Mouse (Mus musculus): Measurements from ENCODE around the gene Fam53b.
A peak's percentile ranks its signal among the peaks of the same experiment; 100 is the strongest.

DNA sequence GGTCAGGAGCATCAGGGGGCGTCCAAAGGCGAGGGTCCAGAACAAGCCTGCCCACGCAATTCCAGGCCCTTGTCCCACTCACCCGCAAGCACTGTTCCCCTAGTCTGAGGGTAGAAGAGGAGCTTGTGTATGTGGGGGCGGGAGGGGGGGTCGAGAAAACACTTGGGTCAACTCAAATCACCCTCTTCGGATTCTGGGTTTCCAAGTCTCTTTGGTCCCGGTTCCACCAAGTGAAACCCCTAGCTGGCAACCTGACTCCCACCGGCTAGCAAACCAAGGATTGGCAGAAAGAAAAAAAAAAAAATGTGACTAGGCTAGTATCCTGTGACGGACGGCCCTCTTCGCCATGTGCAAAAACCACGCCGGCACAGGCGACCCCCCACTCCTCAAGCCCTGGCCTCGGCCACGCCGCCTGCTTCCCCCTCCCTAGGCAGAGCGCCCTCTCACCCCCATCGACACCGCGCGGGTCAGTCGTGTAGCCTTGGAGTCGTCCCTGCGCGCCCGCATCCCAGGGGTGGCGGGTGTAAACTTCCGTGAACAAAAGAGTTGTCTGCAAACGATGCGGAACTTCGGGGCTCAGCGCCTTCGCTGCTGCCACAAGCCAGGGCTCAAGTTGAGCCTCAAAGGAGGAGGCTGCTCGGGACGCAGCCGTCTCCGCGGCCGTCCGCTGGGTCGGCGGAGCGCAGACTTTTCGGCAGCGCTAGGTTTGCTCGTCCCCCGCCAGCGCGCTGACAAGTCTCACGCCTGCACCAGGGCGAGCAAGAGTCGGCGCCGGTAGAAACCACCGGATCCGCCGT lies 869 bp downstream of the Fam53b start:
- no peak for TF ChIP-seq HCFC1 (IDR thresholded peaks at IDR 0.05; ENCODE audit: borderline replicate concordance, insufficient read depth, low read length)
- no peak for TF ChIP-seq MAFK (IDR thresholded peaks at IDR 0.05; ENCODE audit: insufficient read depth, low read depth, low read length)
- no peak for TF ChIP-seq CHD2 (IDR thresholded peaks at IDR 0.05; ENCODE audit: low read depth, low read length)
- TF ChIP-seq ZNF384 (IDR thresholded peaks at IDR 0.05; ENCODE audit: low read depth, low read length): 0 out of 2 replicates have a peak, but pooled peaks have one; percentile 20
